Mouse (Mus musculus): ENCODE results near the gene Mrpl45.

DNA sequence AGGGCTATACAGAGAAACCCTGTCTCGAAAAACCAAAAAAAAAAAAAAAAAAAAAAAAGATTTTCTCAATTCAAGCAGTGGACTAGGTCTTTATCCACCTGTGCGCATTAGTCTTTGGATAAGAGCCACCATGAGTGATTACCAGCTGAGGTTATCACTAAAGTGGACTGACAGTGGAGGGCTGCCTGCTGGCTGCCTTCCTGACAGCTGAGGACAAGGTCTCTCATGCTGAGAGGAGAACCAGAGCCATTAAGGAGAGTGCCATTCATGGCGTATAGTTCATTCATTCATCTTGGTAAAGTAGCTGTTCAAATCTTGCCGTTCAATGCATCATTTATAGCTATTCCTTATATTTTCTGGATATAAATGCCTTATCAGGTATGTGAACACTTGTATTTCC lies 19.0 kb upstream of the Mrpl45 start:
- TF ChIP-seq CTCF (IDR thresholded peaks at IDR 0.05; ENCODE audit: low read depth, low read length): no peak
- TF ChIP-seq GATA1 (IDR thresholded peaks at IDR 0.05; ENCODE audit: borderline replicate concordance, low read length): no peak
- no peak for TF ChIP-seq POLR2AphosphoS5 (IDR thresholded peaks at IDR 0.05; ENCODE audit: insufficient replicate concordance, low read depth, low read length)
- TF ChIP-seq TAL1 (conservative IDR thresholded peaks at IDR 0.05; ENCODE audit: low read depth, low read length): no peak
- TF ChIP-seq GATA2 (IDR thresholded peaks at IDR 0.05; ENCODE audit: borderline replicate concordance, low read depth, low read length): no peak

All from G1E (cell line).